Mouse (Mus musculus) ES-Bruce4 (cell line): ENCODE measurements around the gene Gm49366.
"Not testable (repeated sequence)": the region's sequence is repeated elsewhere in the genome, so short reads cannot be mapped to it uniquely, and the experiment has no call there.

Source experiments
- CTCF ChIP-seq: IDR thresholded peaks from one replicate; pipeline ENCODE4 v1.8.1; 2011; ENCODE audit warnings: low read depth, low read length
- POLR2A ChIP-seq: IDR thresholded peaks from one replicate; pipeline ENCODE4 v1.8.1; 2011; ENCODE audit warnings: low read length; ENCODE audit not compliant: insufficient read depth

- not testable (repeated sequence) for TF ChIP-seq POLR2A, CTCF
These were observed 494 bp upstream of the Gm49366 start, which contains the start of gene Acot4 for GRCm38 (mm10) chr12:84038241-84038640.
